Mouse (Mus musculus): Measurements from ENCODE around the gene Gcgr.

GRCm38 (mm10) chr11:120572752-120573584 is 42.5 kb downstream of the Gcgr start, which contains the start of gene P4hb:
- TF ChIP-seq GATA1 (IDR thresholded peaks at IDR 0.05; ENCODE audit: low read length) (no peak), TAL1 (IDR thresholded peaks at IDR 0.05; ENCODE audit: low read length) (no peak)

Measured in erythroblast, embryonic 14.5 days (primary cell).